Mouse (Mus musculus): Measurements from ENCODE around the gene Krt20. TPM values are rescaled to one million over a fixed set of nuclear protein-coding genes. Genes with fewer than 3 reads are reported as not detected.

The Krt20 gene
- 0.43 TPM in 1 of 2 replicates, not detected in the other for polyA plus RNA-seq (2021; fragmentation: Nextera tagmentation)
- long read RNA-seq, experiment 1, partial matches to known transcripts, result 0 of 3 reads
- long read RNA-seq, experiment 1, other reads (novel, unspliced or antisense), result 2 of 3 reads
- long read RNA-seq, experiment 2, partial matches to known transcripts, result 0 of 2 reads
- long read RNA-seq, experiment 2, other reads (novel, unspliced or antisense), result 2 of 2 reads

DNA sequence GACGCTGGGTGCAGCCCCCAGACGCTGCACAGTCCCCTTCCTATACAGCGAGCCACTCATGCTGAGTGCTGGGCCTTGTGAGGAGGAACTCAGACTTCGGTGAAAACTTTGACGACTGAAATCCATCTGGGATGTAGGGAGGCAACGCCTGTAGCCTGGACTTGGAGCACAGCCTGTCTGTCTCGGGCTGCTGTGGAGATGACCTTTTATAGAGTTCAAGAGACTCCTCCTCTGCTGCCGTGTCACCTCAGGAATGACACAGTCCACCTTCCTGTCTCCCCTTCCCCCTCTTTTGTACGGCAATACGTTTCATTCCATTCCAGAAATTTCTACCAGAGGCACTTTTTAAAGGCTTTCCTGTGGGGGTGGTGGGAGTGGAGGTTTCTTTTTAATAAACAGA, at the start of gene Krt20:
TSS of gene Krt20 (minus strand) at position 179 of the 400 bp plus-strand sequence.

DNA sequence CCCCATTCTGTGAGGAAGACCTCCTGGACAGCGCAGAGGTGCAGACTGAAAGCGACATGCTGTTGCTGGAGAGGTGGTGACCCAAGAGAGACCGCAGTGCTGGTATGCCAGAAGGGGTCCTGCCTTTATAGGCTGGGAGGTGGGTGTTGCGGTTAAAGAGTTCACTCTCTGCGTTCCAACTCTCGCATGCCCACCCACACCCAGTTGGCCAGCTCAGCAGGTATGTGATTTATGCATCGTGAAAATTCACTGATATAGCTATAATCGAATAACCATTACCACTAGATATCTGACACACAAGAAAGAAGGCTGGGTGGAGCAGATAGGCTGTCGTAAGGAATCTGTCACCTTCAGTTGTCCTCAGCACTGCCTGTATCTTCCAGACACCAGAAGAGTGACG, 15.8 kb downstream of the Krt20 start, which contains the start of gene Krt12:
TSS of gene Krt12 (minus strand) at position 101 of the 400 bp plus-strand sequence.

DNA sequence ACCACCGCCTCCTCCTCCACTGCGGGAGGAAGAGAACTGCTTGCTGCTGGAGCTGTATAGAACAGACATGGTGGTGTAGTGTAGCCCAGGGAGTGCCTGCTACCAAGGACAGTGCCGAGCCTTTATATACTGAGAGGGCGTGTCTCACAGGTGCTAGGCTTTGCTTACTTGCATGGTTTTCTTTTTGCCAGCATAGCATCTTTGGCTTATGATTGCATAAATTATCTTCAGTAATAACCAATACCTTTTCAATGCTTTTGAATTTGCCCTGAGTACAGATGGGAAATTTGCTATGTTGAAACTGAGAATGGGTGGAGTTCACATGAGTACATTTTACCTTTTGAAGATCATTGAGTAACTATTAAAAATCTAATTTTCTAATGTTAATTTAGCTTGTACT, 48.7 kb downstream of the Krt20 start, which contains the start of gene Krt10:
TSS of gene Krt10 (minus strand) at position 101 of the 400 bp plus-strand sequence.

Other genes starting within 250 kb of the Krt20 start
- 31.1 and 43.0 TPM in 2 replicates for gene Smarce1, start 207.1 kb downstream of the Krt20 start, polyA plus RNA-seq (2021; fragmentation: Nextera tagmentation)
- gene Krt222, start 194.1 kb downstream of the Krt20 start, polyA plus RNA-seq (2021; fragmentation: Nextera tagmentation), result 16.5 and 18.7 TPM in 2 replicates
- not detected in 2 replicates for gene Krt24, start 152.9 kb downstream of the Krt20 start, polyA plus RNA-seq (2021; fragmentation: Nextera tagmentation)
- gene Krt25, start 115.2 kb downstream of the Krt20 start, polyA plus RNA-seq (2021; fragmentation: Nextera tagmentation), result not detected in 2 replicates
- 0.05 TPM in 1 of 2 replicates, not detected in the other for gene Krt26, start 100.2 kb downstream of the Krt20 start, polyA plus RNA-seq (2021; fragmentation: Nextera tagmentation)
- gene Krt27, start 87.0 kb downstream of the Krt20 start, polyA plus RNA-seq (2021; fragmentation: Nextera tagmentation), result not detected in 2 replicates
- gene Krt28, start 63.2 kb downstream of the Krt20 start, polyA plus RNA-seq (2021; fragmentation: Nextera tagmentation), result 0.13 and 0.16 TPM in 2 replicates
- 39.1 and 40.8 TPM in 2 replicates for gene Krt10, start 48.8 kb downstream of the Krt20 start, polyA plus RNA-seq (2021; fragmentation: Nextera tagmentation)
- 21.1 and 24.0 TPM in 2 replicates for gene Krt12, start 15.9 kb downstream of the Krt20 start, polyA plus RNA-seq (2021; fragmentation: Nextera tagmentation)
- not detected in 2 replicates for gene Krt23, start 55.0 kb upstream of the Krt20 start, polyA plus RNA-seq (2021; fragmentation: Nextera tagmentation)
- gene Krt39, start 83.2 kb upstream of the Krt20 start, polyA plus RNA-seq (2021; fragmentation: Nextera tagmentation), result not detected in 2 replicates
- not detected in 2 replicates for gene Krt40, start 105.0 kb upstream of the Krt20 start, polyA plus RNA-seq (2021; fragmentation: Nextera tagmentation)
- gene Krtap3-3, start 112.7 kb upstream of the Krt20 start, polyA plus RNA-seq (2021; fragmentation: Nextera tagmentation), result not detected in 2 replicates
- not detected in 2 replicates for gene Krtap3-2, start 118.7 kb upstream of the Krt20 start, polyA plus RNA-seq (2021; fragmentation: Nextera tagmentation)
- gene Gm11939, start 121.3 kb upstream of the Krt20 start, polyA plus RNA-seq (2021; fragmentation: Nextera tagmentation), result not detected in 2 replicates
- gene Krtap3-1, start 128.5 kb upstream of the Krt20 start, polyA plus RNA-seq (2021; fragmentation: Nextera tagmentation), result not detected in 2 replicates
- not detected in 2 replicates for gene Krtap1-5, start 142.9 kb upstream of the Krt20 start, polyA plus RNA-seq (2021; fragmentation: Nextera tagmentation)
- gene Krtap1-4, start 145.5 kb upstream of the Krt20 start, polyA plus RNA-seq (2021; fragmentation: Nextera tagmentation), result not detected in 2 replicates
- gene Krtap1-3, start 153.2 kb upstream of the Krt20 start, polyA plus RNA-seq (2021; fragmentation: Nextera tagmentation), result not detected in 2 replicates
- gene Krtap9-3, start 160.0 kb upstream of the Krt20 start, polyA plus RNA-seq (2021; fragmentation: Nextera tagmentation), result not detected in 2 replicates
- not detected in 2 replicates for gene Gm11938, start 165.2 kb upstream of the Krt20 start, polyA plus RNA-seq (2021; fragmentation: Nextera tagmentation)
- not detected in 2 replicates for gene Gm11937, start 172.0 kb upstream of the Krt20 start, polyA plus RNA-seq (2021; fragmentation: Nextera tagmentation)
- not detected in 2 replicates for gene Krtap2-4, start 176.7 kb upstream of the Krt20 start, polyA plus RNA-seq (2021; fragmentation: Nextera tagmentation)
- not detected in 2 replicates for gene Gm11562, start 182.3 kb upstream of the Krt20 start, polyA plus RNA-seq (2021; fragmentation: Nextera tagmentation)
- gene Krtap4-1, start 190.1 kb upstream of the Krt20 start, polyA plus RNA-seq (2021; fragmentation: Nextera tagmentation), result not detected in 2 replicates
- gene Krtap4-2, start 196.9 kb upstream of the Krt20 start, polyA plus RNA-seq (2021; fragmentation: Nextera tagmentation), result not detected in 2 replicates
- not detected in 2 replicates for gene Krtap4-7, start 205.9 kb upstream of the Krt20 start, polyA plus RNA-seq (2021; fragmentation: Nextera tagmentation)
- not detected in 2 replicates for gene Gm11555, start 212.1 kb upstream of the Krt20 start, polyA plus RNA-seq (2021; fragmentation: Nextera tagmentation)
- not detected in 2 replicates for gene Gm11563, start 220.8 kb upstream of the Krt20 start, polyA plus RNA-seq (2021; fragmentation: Nextera tagmentation)
- gene Krtap4-6, start 227.8 kb upstream of the Krt20 start, polyA plus RNA-seq (2021; fragmentation: Nextera tagmentation), result not detected in 2 replicates

Data from left cerebral cortex, adult 6 months (tissue).